Mouse (Mus musculus): ENCODE measurements around the gene Pinlyp. TPM values are rescaled to one million over a fixed set of nuclear protein-coding genes. Genes with fewer than 3 reads are reported as not detected.

Gene Pinlyp
- polyA plus RNA-seq (2012; fragmentation: generic; extraction: Trizol): under 1 TPM in 1 of 2 experiments, not detected in 1; 0.13 TPM

GRCm38 (mm10) chr7:24546068-24546614, at the start of gene Pinlyp, which contains the start of gene Xrcc1:
Gene Pinlyp, minus strand, starts transcription at chr7:24546118.
Gene Xrcc1, plus strand, starts transcription at chr7:24546289.

GRCm38 (mm10) chr7:24587330-24588105, 41.6 kb upstream of the Pinlyp start, which contains the start of the genes Ethe1 and Zfp575:
Gene Ethe1, plus strand, starts transcription at chr7:24587543.
Gene Zfp575, minus strand, starts transcription at chr7:24587641.

GRCm38 (mm10) chr7:24530062-24530931, 15.6 kb downstream of the Pinlyp start, which contains the start of gene Irgq:
Gene Irgq, plus strand, starts transcription at chr7:24530689.

GRCm38 (mm10) chr7:24512355-24512754, 33.6 kb downstream of the Pinlyp start, which contains the start of gene AC161166.1:
Gene AC161166.1, minus strand, starts transcription at chr7:24512455.

GRCm38 (mm10) chr7:24506838-24507725, 38.8 kb downstream of the Pinlyp start, which contains the start of gene Zfp428:
Gene Zfp428, plus strand, starts transcription at chr7:24507006.

Other genes starting within 250 kb of the Pinlyp start
- 10 to 100 TPM in 1 of 2 experiments, 1 to 10 TPM in 1; 1.9 to 12.7 TPM for gene Zfp61, start 244.9 kb downstream of the Pinlyp start, polyA plus RNA-seq (2012; fragmentation: generic; extraction: Trizol)
- gene Zfp94, start 229.5 kb downstream of the Pinlyp start, polyA plus RNA-seq (2012; fragmentation: generic; extraction: Trizol): 1 to 10 TPM; 1.1 to 4.7 TPM
- not detected for gene Tescl, start 212.2 kb downstream of the Pinlyp start, polyA plus RNA-seq (2012; fragmentation: generic; extraction: Trizol)
- gene Lypd5, start 196.9 kb downstream of the Pinlyp start, polyA plus RNA-seq (2012; fragmentation: generic; extraction: Trizol): not detected
- 10 to 100 TPM; 28.9 to 90.8 TPM for gene Kcnn4, start 175.9 kb downstream of the Pinlyp start, polyA plus RNA-seq (2012; fragmentation: generic; extraction: Trizol)
- gene Smg9, start 146.5 kb downstream of the Pinlyp start, polyA plus RNA-seq (2012; fragmentation: generic; extraction: Trizol): 10 to 100 TPM; 16.1 to 17.6 TPM
- under 1 TPM in 1 of 2 experiments, not detected in 1; 0.07 TPM for gene Irgc1, start 93.8 kb downstream of the Pinlyp start, polyA plus RNA-seq (2012; fragmentation: generic; extraction: Trizol)
- 10 to 100 TPM in 1 of 2 experiments, 1 to 10 TPM in 1; 5.0 to 32.8 TPM for gene Plaur, start 83.6 kb downstream of the Pinlyp start, polyA plus RNA-seq (2012; fragmentation: generic; extraction: Trizol)
- under 1 TPM; 0.27 to 0.57 TPM for gene Cadm4, start 64.1 kb downstream of the Pinlyp start, polyA plus RNA-seq (2012; fragmentation: generic; extraction: Trizol)
- gene Zfp428, start 39.1 kb downstream of the Pinlyp start, polyA plus RNA-seq (2012; fragmentation: generic; extraction: Trizol): 10 to 100 TPM; 25.3 to 58.2 TPM
- under 1 TPM; 0.06 to 0.09 TPM for gene AC161166.1, start 33.7 kb downstream of the Pinlyp start, polyA plus RNA-seq (2012; fragmentation: generic; extraction: Trizol)
- gene Irgq, start 15.4 kb downstream of the Pinlyp start, polyA plus RNA-seq (2012; fragmentation: generic; extraction: Trizol): 10 to 100 TPM in 1 of 2 experiments, 1 to 10 TPM in 1; 2.1 to 10.9 TPM
- 10 to 100 TPM; 39.6 to 44.0 TPM for gene Xrcc1, start 171 bp upstream of the Pinlyp start, polyA plus RNA-seq (2012; fragmentation: generic; extraction: Trizol)
- 10 to 100 TPM; 13.1 to 29.9 TPM for gene Ethe1, start 41.4 kb upstream of the Pinlyp start, polyA plus RNA-seq (2012; fragmentation: generic; extraction: Trizol)
- under 1 TPM in 1 of 2 experiments, not detected in 1; 0.05 TPM for gene Zfp575, start 41.5 kb upstream of the Pinlyp start, polyA plus RNA-seq (2012; fragmentation: generic; extraction: Trizol)
- gene Phldb3, start 64.6 kb upstream of the Pinlyp start, polyA plus RNA-seq (2012; fragmentation: generic; extraction: Trizol): under 1 TPM; 0.46 to 0.84 TPM
- gene Lypd3, start 90.4 kb upstream of the Pinlyp start, polyA plus RNA-seq (2012; fragmentation: generic; extraction: Trizol): not detected
- gene Tex101, start 130.6 kb upstream of the Pinlyp start, polyA plus RNA-seq (2012; fragmentation: generic; extraction: Trizol): under 1 TPM in 1 of 2 experiments, not detected in 1; 0.05 TPM
- gene BC049730, start 163.1 kb upstream of the Pinlyp start, polyA plus RNA-seq (2012; fragmentation: generic; extraction: Trizol): not detected
- not detected for gene Gm4763, start 180.8 kb upstream of the Pinlyp start, polyA plus RNA-seq (2012; fragmentation: generic; extraction: Trizol)
- gene Cd177, start 214.2 kb upstream of the Pinlyp start, polyA plus RNA-seq (2012; fragmentation: generic; extraction: Trizol): not detected
- gene Ceacam10, start 231.1 kb upstream of the Pinlyp start, polyA plus RNA-seq (2012; fragmentation: generic; extraction: Trizol): not detected